Mouse (Mus musculus) heart, embryonic 12.5 days (tissue): Measurements from ENCODE around the gene Crnkl1. TPM values are rescaled to one million over a fixed set of nuclear protein-coding genes. Genes with fewer than 3 reads are reported as not detected.

Source experiments
- ATAC-seq: fragments of 200-750 bp; cut with Nextera tagmentation; 2 replicates; pipeline ENCODE4 v1.8.0; 2017; ENCODE audit warnings: moderate TSS enrichment, moderate library complexity; ENCODE audit not compliant: insufficient number of reproducible peaks, low FRiP score
- H3K27ac ChIP-seq: fragments of 300-500 bp; sonication (generic); 2 replicates; pipeline ENCODE4 v1.5.1; 2016; ENCODE audit warnings: mild to moderate bottlenecking, moderate library complexity; ENCODE audit not compliant: poor library complexity, severe bottlenecking
- H3K27me3 ChIP-seq: fragments of 300-500 bp; sonication (generic); replicated peaks from 2 replicates; pipeline ENCODE4 v1.6.1; 2016; ENCODE audit warnings: mild to moderate bottlenecking, moderate library complexity
- H3K36me3 ChIP-seq: fragments of 300-500 bp; sonication (generic); 2 replicates; pipeline ENCODE4 v1.6.1; 2016; ENCODE audit warnings: mild to moderate bottlenecking, moderate library complexity
- H3K4me1 ChIP-seq: fragments of 300-500 bp; sonication (generic); replicated peaks from 2 replicates; pipeline ENCODE4 v1.6.1; 2016; ENCODE audit warnings: mild to moderate bottlenecking
- H3K4me2 ChIP-seq: fragments of 300-500 bp; sonication (generic); 2 replicates; pipeline ENCODE4 v1.6.1; 2016; ENCODE audit warnings: mild to moderate bottlenecking, moderate library complexity
- H3K4me3 ChIP-seq: fragments of 300-500 bp; sonication (generic); 2 replicates; pipeline ENCODE4 v1.5.1; 2016; ENCODE audit warnings: mild to moderate bottlenecking
- H3K9ac ChIP-seq: fragments of 300-500 bp; sonication (generic); 2 replicates; pipeline ENCODE4 v1.6.1; 2016; ENCODE audit warnings: mild to moderate bottlenecking, moderate library complexity
- H3K9me3 ChIP-seq: fragments of 300-500 bp; sonication (generic); replicated peaks from 2 replicates; pipeline ENCODE4 v1.6.1; 2016; ENCODE audit warnings: mild to moderate bottlenecking, moderate library complexity
- WGBS: fragments of 180-500 bp; shearing (Covaris S2); methylation state at CpG from one replicate; pipeline ENCODE4 v1.1.7; 2016; 5-methylcytosine and 5-hydroxymethylcytosine counted together
- polyA plus RNA-seq: library from polyadenylated mRNA; unstranded; fragments of >200 nt; fragmentation: Nextera tagmentation; extraction: Ambion mirVana; gene quantifications from 2 replicates; pipeline ENCODE4 v1.2.1, GENCODE M21; 2016

The Crnkl1 gene
- 19.8 and 21.6 TPM in 2 replicates for polyA plus RNA-seq

- H3K27me3 ChIP-seq: no peaks in the 10 kb centered on the region
- H3K27ac ChIP-seq: no peak within 1 kb of the TSS
- H3K9me3 ChIP-seq: no peaks in the 10 kb centered on the region
- peaks cover 24% of the 10 kb centered on the region for H3K36me3 ChIP-seq
- H3K4me3 ChIP-seq: peak within 1 kb of the TSS; percentile 87
- peak within 1 kb of the TSS; percentile 90 for H3K4me2 ChIP-seq
- peak; percentile 95 for ATAC-seq
- under 1% methylated on average over 61 of the region's 61 CpGs for WGBS
- peaks cover 8% of the 10 kb centered on the region for H3K4me1 ChIP-seq
- peak within 1 kb of the TSS; percentile 77 for H3K9ac ChIP-seq
Observed at GRCm38 (mm10) chr2:145934339-145935231, at the start of gene Crnkl1, which contains the start of gene Cfap61. Crnkl1 (minus strand) TSS chr2:145935014. Cfap61 (plus strand) TSS chr2:145934784.

DNA sequence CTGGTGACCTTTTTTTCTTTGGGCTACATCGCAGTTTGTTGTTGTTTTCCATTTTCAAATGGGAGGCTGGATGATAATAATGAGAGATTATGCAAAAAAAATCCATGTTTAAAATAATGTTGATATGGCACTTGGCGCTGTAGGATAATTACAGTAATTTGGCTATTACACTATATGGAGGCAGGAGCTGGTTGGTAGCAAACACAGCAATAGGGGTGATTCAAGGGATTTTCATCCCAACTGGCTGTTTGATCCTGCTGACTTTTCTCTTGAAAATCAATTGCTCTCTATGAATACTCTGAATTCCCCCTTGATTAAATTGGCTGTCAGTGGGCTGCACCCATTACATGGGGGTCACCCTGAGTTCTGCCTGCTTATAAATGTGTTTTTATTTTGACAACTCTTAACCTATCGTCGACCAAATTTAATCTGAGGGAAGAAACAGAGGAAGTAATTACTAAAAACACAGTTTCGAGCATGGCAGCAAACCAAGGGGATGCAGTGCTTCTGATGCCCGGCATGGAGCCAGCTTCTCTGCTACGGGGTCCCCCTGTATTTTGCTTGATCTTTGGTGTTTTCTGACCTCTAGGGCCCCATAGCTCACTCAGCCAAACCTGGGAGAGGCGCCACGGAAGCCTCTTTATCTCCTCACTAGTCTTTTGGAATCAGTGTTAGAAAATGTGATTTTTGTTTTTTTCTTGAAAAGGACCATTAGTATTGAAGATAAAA, 47.7 kb upstream of the Crnkl1 start:
- Histone ChIP-seq H3K4me3 (no peak overlapping the region), H3K9ac (no peak overlapping the region), H3K4me1 (no peaks in the 10 kb centered on the region), H3K27me3 (0 out of 2 replicates have a peak, but pooled peaks cover 2% of the 10 kb centered on the region), H3K4me2 (no peak overlapping the region), H3K9me3 (no peaks in the 10 kb centered on the region), H3K36me3 (no peaks in the 10 kb centered on the region), H3K27ac (no peak overlapping the region)
- no peak for ATAC-seq
- WGBS: 74% methylated on average over 9 of the region's 9 CpGs

DNA sequence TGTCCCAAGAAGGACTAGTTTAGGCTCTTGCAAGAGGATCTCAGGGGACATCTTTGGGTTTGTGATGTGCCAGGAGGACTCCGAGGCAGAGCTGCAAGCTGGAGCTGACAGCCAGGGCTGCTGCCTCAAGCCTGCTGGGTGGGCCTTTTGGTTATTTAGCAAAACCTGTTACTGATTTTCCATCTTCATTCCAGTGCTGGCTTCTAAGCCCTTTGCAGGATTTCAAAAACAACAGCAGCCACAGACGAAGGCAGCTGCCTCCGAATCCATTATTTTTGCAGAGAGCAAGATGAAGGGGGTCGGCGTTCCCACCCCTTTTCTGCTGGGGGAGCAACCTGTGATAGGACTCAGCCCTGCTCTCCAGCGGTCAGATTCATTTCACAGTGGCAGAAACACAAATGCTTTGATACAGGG, 46.9 kb upstream of the Crnkl1 start:
- H3K4me1 ChIP-seq: no peaks in the 10 kb centered on the region
- no peaks in the 10 kb centered on the region for H3K9me3 ChIP-seq
- WGBS: 45% methylated on average over 6 of the region's 6 CpGs
- no peak overlapping the region for H3K27ac ChIP-seq
- no peak overlapping the region for H3K4me2 ChIP-seq
- H3K4me3 ChIP-seq: no peak overlapping the region
- H3K27me3 ChIP-seq: 0 out of 2 replicates have a peak, but pooled peaks cover 2% of the 10 kb centered on the region
- no peak for ATAC-seq
- H3K36me3 ChIP-seq: no peaks in the 10 kb centered on the region
- H3K9ac ChIP-seq: no peak overlapping the region

DNA sequence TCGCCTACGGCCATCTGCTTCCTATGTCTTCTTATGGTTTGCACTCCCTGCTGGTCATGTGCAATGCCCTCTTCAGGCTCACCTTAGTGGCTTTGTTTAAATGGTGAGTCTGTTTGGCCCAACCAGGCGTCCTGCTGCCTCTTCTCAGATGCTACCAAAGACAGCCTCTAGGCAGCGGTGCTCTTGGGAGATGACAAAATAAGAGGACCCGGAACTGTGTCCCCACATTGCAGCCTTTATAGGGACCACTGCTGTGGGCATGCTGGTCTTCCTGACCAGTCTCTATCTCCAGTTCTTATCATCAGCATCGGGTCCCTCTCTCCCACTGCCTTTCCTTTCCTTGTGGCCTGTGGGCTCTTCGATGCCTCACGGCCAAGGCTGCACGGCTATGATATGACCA, 46.1 kb upstream of the Crnkl1 start:
- H3K4me1 ChIP-seq: no peaks in the 10 kb centered on the region
- H3K4me3 ChIP-seq: no peak overlapping the region
- no peaks in the 10 kb centered on the region for H3K36me3 ChIP-seq
- no peaks in the 10 kb centered on the region for H3K9me3 ChIP-seq
- 0 out of 2 replicates have a peak, but pooled peaks cover 2% of the 10 kb centered on the region for H3K27me3 ChIP-seq
- WGBS: 76% methylated on average over 9 of the region's 9 CpGs
- H3K27ac ChIP-seq: no peak overlapping the region
- no peak for ATAC-seq
- H3K4me2 ChIP-seq: no peak overlapping the region
- no peak overlapping the region for H3K9ac ChIP-seq

GRCm38 (mm10) chr2:145979616-145980015, 44.8 kb upstream of the Crnkl1 start:
- H3K27me3 ChIP-seq: 0 out of 2 replicates have a peak, but pooled peaks cover 2% of the 10 kb centered on the region
- H3K27ac ChIP-seq: no peak overlapping the region
- no peaks in the 10 kb centered on the region for H3K9me3 ChIP-seq
- no peak overlapping the region for H3K4me2 ChIP-seq
- WGBS: 77% methylated on average over 4 of the region's 4 CpGs
- no peak overlapping the region for H3K9ac ChIP-seq
- H3K4me1 ChIP-seq: no peaks in the 10 kb centered on the region
- H3K36me3 ChIP-seq: no peaks in the 10 kb centered on the region
- ATAC-seq: no peak
- H3K4me3 ChIP-seq: no peak overlapping the region

DNA sequence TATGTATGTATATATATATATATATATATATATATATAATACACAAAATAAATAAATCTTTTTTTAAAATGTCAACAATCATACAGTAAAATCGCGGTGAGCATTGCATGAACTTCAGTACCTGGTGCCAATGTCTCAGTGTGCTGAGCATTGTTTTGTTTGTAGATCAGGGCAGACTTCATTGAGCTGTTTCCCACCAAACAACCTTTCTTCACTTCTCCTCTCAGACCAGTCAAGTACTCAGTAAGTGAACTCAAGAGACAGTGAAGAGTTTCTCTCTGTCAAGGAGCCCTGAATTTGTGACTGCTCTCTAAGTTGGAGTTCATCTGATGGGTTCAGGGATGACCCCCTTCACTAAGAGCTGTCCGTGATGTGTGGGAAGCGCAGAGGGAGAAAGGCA, 37.8 kb upstream of the Crnkl1 start:
- Histone ChIP-seq H3K4me3 (no peak overlapping the region), H3K36me3 (no peaks in the 10 kb centered on the region), H3K9ac (no peak overlapping the region), H3K27ac (no peak overlapping the region), H3K9me3 (no peaks in the 10 kb centered on the region), H3K4me2 (no peak overlapping the region), H3K27me3 (no peaks in the 10 kb centered on the region), H3K4me1 (no peaks in the 10 kb centered on the region)
- WGBS: 86% methylated on average over 4 of the region's 4 CpGs
- ATAC-seq: no peak

- WGBS: 87% methylated on average over 20 of the region's 20 CpGs
Observed at GRCm38 (mm10) chr2:145971237-145972010, 36.6 kb upstream of the Crnkl1 start.

GRCm38 (mm10) chr2:145970751-145971150, 35.9 kb upstream of the Crnkl1 start:
- Histone ChIP-seq H3K9ac (no peak overlapping the region), H3K36me3 (no peaks in the 10 kb centered on the region), H3K27ac (no peak overlapping the region), H3K4me3 (no peak overlapping the region), H3K4me1 (no peaks in the 10 kb centered on the region), H3K4me2 (no peak overlapping the region), H3K27me3 (no peaks in the 10 kb centered on the region), H3K9me3 (no peaks in the 10 kb centered on the region)
- no peak for ATAC-seq
- WGBS: 80% methylated on average over 12 of the region's 12 CpGs

More at GRCm38 (mm10) chr2:145971237-145972010, 36.6 kb upstream of the Crnkl1 start:
- H3K9ac ChIP-seq: no peak overlapping the region
- no peaks in the 10 kb centered on the region for H3K36me3 ChIP-seq
- H3K4me2 ChIP-seq: no peak overlapping the region
- H3K4me3 ChIP-seq: no peak overlapping the region
- H3K27me3 ChIP-seq: no peaks in the 10 kb centered on the region
- no peaks in the 10 kb centered on the region for H3K9me3 ChIP-seq
- H3K27ac ChIP-seq: no peak overlapping the region
- no peak for ATAC-seq
- no peaks in the 10 kb centered on the region for H3K4me1 ChIP-seq

DNA sequence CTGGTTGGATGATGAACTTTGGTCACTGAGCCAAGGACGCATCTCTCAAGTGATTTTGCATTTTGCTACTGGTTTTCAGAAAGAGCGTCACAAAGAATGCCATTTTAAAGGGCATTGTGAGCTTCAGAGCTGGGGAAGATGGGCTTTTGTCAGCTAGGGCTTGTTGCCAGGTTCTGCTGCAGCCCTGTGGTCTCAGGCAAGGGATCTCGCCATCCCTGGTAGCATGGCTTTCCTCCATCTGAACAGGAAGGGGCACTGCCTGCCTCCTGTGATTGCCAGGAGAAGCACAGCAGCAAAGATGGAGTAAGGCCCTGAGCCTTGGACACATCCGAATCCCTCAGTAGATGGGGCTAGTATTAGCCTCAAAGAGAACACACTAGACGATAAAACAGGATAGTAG, 27.0 kb upstream of the Crnkl1 start:
- Histone ChIP-seq H3K36me3 (no peaks in the 10 kb centered on the region), H3K4me2 (no peak overlapping the region), H3K4me1 (no peaks in the 10 kb centered on the region), H3K9ac (no peak overlapping the region), H3K27me3 (no peaks in the 10 kb centered on the region), H3K27ac (no peak overlapping the region), H3K9me3 (no peaks in the 10 kb centered on the region), H3K4me3 (no peak overlapping the region)
- ATAC-seq: no peak
- 81% methylated on average over 5 of the region's 5 CpGs for WGBS

DNA sequence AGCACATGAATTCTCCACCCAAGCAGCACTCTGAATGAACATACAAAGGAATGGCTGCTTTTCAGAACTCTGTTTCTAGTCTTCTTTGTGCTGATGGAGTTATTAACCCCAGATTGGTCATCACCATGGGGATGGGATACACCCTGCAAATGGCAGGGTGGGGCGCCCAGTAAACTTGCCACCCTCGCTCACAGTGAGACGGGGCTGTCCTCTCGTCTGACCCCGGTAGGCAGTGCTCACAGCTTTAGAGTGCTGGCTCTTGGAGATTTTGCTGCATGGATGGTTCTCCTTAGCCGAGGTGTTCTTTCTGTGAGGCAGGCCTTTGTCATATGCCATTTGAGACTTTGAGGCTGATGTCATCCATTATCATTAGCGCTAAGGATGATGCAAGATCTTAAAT, 23.7 kb upstream of the Crnkl1 start:
- no peak overlapping the region for H3K4me3 ChIP-seq
- H3K4me1 ChIP-seq: no peaks in the 10 kb centered on the region
- no peaks in the 10 kb centered on the region for H3K36me3 ChIP-seq
- no peaks in the 10 kb centered on the region for H3K27me3 ChIP-seq
- no peak for ATAC-seq
- 85% methylated on average over 7 of the region's 7 CpGs for WGBS
- no peaks in the 10 kb centered on the region for H3K9me3 ChIP-seq
- H3K9ac ChIP-seq: no peak overlapping the region
- no peak overlapping the region for H3K4me2 ChIP-seq
- H3K27ac ChIP-seq: no peak overlapping the region

DNA sequence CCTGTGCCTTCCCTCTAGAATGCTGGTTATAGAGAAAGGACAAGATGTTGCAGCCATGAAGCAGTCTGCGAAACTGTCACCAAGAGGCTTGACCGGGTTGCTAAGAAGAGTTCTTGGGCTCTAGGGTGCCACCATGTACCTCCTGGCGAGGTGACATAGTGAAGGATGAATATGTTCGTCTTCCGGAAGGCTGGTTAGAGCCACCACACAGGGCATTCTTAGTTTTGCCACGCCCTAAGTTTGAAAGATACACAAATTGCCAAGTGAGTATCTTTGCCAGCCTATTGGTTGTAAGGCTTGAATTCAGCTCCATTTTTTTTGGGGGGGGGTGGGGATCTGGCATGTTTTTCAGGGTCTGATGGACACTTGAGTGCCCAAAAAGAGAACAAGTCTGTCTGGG, 23.3 kb upstream of the Crnkl1 start:
- H3K4me3 ChIP-seq: no peak overlapping the region
- H3K9me3 ChIP-seq: no peaks in the 10 kb centered on the region
- no peak overlapping the region for H3K27ac ChIP-seq
- no peaks in the 10 kb centered on the region for H3K4me1 ChIP-seq
- ATAC-seq: no peak
- H3K4me2 ChIP-seq: no peak overlapping the region
- H3K27me3 ChIP-seq: no peaks in the 10 kb centered on the region
- 80% methylated on average over 6 of the region's 6 CpGs for WGBS
- H3K9ac ChIP-seq: no peak overlapping the region
- H3K36me3 ChIP-seq: no peaks in the 10 kb centered on the region
